Mouse (Mus musculus): Measurements from ENCODE around the gene Pxdn.

DNA sequence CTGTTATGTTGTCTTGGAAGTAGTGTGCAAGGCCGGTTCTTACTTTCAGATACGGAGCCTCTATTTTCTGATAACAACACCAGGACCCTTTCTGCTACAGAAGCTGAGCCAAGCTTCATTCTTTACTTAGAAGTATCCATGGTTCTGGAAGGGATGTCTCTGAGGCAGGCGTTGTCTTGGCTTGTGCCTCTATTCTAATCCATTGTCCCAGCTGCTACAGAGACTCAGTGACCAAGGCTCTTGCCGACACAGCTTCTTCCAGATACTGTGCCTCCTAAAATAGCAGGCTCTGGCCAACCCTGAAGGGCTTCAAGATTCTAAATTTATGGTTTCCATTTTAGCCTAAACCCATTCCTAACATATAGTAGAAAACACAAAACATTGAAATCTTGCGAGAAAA is 71.3 kb downstream of the Pxdn start:
- TF ChIP-seq ZNF384 (IDR thresholded peaks at IDR 0.05; ENCODE audit: low read depth, low read length) (no peak), MAFK (IDR thresholded peaks at IDR 0.05; ENCODE audit: insufficient read depth, low read depth, low read length) (no peak)

Data from ES-E14 (cell line).